Mouse (Mus musculus) forebrain, embryonic 14.5 days (tissue): ENCODE results near the gene Lrig1. TPM values are rescaled to one million over a fixed set of nuclear protein-coding genes. Genes with fewer than 3 reads are reported as not detected.

Experiments used
- ATAC-seq: fragments of 200-750 bp; cut with Nextera tagmentation; 2 replicates; pipeline ENCODE4 v1.8.0; 2017; ENCODE audit warnings: mild to moderate bottlenecking, moderate library complexity
- DNase-seq: peaks from one replicate; pipeline ENCODE4 v3.0.0-alpha.2; 2015; ENCODE audit warnings: low spot score
- H3K27ac ChIP-seq: fragments of 300-500 bp; sonication (generic); 2 replicates; pipeline ENCODE4 v1.5.1; 2014; ENCODE audit warnings: low read depth, mild to moderate bottlenecking, control low read depth, low read length, moderate library complexity
- H3K27me3 ChIP-seq: fragments of 300-500 bp; sonication (generic); replicated peaks from 2 replicates; pipeline ENCODE4 v1.6.1; 2014; ENCODE audit warnings: low read length, control low read depth, mixed read lengths; ENCODE audit not compliant: control insufficient read depth, insufficient read depth
- H3K36me3 ChIP-seq: fragments of 300-500 bp; sonication (generic); 2 replicates; pipeline ENCODE4 v1.6.1; 2014; ENCODE audit warnings: low read length, control low read depth; ENCODE audit not compliant: control insufficient read depth, insufficient read depth
- H3K4me1 ChIP-seq: fragments of 300-500 bp; sonication (generic); 2 replicates; pipeline ENCODE4 v1.6.1; 2014; ENCODE audit warnings: antibody characterized with exemption, low read length, control low read depth; ENCODE audit not compliant: control insufficient read depth, insufficient read depth
- H3K4me2 ChIP-seq: fragments of 300-500 bp; sonication (generic); 2 replicates; pipeline ENCODE4 v1.6.1; 2014; ENCODE audit warnings: mild to moderate bottlenecking, control low read depth, low read length
- H3K4me3 ChIP-seq: fragments of 300-500 bp; sonication (generic); 2 replicates; pipeline ENCODE4 v1.5.1; 2014; ENCODE audit warnings: low read depth, low read length, control low read depth
- H3K9ac ChIP-seq: fragments of 300-500 bp; sonication (generic); 2 replicates; pipeline ENCODE4 v1.6.1; 2014; ENCODE audit warnings: mild to moderate bottlenecking, low read length, control low read depth, moderate library complexity
- H3K9me3 ChIP-seq: fragments of 300-500 bp; sonication (generic); replicated peaks from 2 replicates; pipeline ENCODE4 v1.6.1; 2016; ENCODE audit warnings: low read length, control low read depth, mixed read lengths; ENCODE audit not compliant: control insufficient read depth
- whole genome bisulfite sequencing: fragments of 180-500 bp; shearing (Covaris S2); extraction: QIAGEN DNeasy Blood & Tissue Kit; methylation state at CpG from one replicate; pipeline ENCODE4 v1.1.7; 2014; 5-methylcytosine and 5-hydroxymethylcytosine counted together
- polyA plus RNA-seq: library from polyadenylated mRNA; unstranded; fragments of >200 nt; fragmentation: Nextera tagmentation; extraction: Ambion mirVana; gene quantifications from 2 replicates; pipeline ENCODE4 v1.2.1, GENCODE M21; 2014

The Lrig1 gene
- polyA plus RNA-seq, 1 experiment from 2014 or later, result 8.5 TPM

DNA sequence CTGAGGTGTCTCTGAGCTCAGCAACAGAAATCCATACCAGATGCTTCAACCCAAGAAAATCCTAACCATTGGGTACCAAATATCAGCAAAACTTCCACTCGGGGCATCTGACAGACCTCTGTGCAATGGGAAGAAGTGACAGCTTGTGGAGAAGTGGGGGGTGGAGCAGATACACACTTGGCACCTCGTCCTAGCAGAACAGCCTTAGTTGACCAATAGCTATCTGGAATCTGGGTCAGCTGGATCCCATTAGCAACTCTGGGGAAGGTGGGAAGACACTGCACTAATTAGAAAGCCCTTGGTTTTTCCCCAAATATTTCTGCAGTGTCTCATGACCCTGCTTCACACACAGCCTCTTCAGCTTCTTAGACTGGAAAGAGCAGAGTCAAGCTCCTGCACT lies 73.2 kb downstream of the Lrig1 start:
- Histone ChIP-seq H3K4me1 (peaks cover 15% of the 10 kb centered on the region), H3K9me3 (no peaks in the 10 kb centered on the region), H3K36me3 (peaks cover 34% of the 10 kb centered on the region), H3K27me3 (no peaks in the 10 kb centered on the region), H3K4me2 (no peak overlapping the region), H3K27ac (no peak overlapping the region), H3K9ac (no peak overlapping the region), H3K4me3 (no peak overlapping the region)
- 55% methylated on average over 2 of the region's 2 CpGs for WGBS
- DNase-seq (no peak), ATAC-seq (no peak)

DNA sequence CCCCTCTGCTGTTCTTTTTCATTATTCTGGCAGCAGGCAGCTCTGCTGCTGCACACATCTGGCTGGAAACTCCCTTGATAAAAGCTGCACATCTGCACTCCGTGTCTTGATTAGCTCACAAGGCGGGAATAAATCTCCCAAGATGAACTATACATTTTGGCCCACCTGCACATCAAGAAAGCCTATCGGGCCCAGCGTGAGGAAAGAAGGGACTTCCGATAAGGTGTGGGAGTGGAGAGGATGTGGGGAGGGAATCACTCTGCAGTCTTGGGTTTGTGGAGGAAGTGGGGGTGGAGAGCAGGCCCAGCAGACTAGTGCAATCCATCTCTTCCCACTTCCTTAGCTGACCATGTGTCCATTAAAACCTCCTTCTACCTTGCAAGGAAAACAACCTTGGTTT lies 74.1 kb downstream of the Lrig1 start:
- Histone ChIP-seq H3K36me3 (peaks cover 41% of the 10 kb centered on the region), H3K27ac (no peak overlapping the region), H3K4me2 (no peak overlapping the region), H3K9me3 (no peaks in the 10 kb centered on the region), H3K9ac (no peak overlapping the region), H3K4me1 (peaks cover 7% of the 10 kb centered on the region; the same call in 1 of the 2 replicates), H3K4me3 (no peak overlapping the region), H3K27me3 (no peaks in the 10 kb centered on the region)
- DNase-seq, result no peak
- WGBS, result 84% methylated on average over 5 of the region's 5 CpGs
- no peak for ATAC-seq

DNA sequence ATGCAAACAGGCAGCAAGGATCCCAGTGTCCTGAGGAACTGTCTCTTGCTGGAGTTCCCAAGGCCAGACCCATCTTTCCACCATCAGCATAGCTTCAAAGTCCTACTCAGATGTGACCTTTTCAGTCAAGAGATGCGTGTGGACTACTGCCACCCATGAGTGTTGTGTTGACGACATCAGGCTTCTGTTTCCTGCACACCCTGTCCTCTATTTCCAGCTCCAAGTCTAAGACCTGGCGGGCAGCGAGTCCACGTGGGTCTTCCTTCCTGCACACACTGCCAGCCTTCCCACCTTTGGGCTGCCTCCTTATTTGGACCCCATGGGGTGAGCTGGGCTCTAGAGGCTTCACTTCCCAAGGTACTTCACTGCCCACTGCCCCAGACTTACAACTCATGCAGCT lies 75.4 kb downstream of the Lrig1 start:
- Histone ChIP-seq H3K36me3 (peaks cover 55% of the 10 kb centered on the region), H3K4me1 (peaks cover 3% of the 10 kb centered on the region; the same call in 1 of the 2 replicates), H3K4me2 (no peak overlapping the region), H3K27ac (no peak overlapping the region), H3K9me3 (no peaks in the 10 kb centered on the region), H3K9ac (no peak overlapping the region), H3K27me3 (no peaks in the 10 kb centered on the region), H3K4me3 (no peak overlapping the region)
- WGBS, result 90% methylated on average over 5 of the region's 5 CpGs
- ATAC-seq (no peak), DNase-seq (no peak)

DNA sequence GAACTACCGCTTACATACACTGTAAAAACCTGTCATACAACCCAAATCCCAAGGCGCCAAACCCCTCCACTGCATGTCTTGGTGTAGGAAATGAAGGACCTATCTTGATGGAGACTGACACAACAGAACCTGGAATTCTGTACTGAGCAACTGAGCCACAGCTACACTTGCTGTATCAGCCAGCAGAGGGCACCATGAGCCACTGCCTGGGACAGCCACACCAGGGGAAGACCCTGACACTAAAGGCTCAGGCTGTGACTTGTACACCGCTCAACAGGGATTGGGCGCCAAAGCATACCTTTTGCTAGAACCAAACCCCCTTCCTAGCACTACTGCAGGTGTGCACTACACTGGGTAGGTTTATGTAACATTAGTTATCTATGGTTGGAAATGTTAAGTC lies 77.0 kb downstream of the Lrig1 start:
- Histone ChIP-seq H3K4me1 (no peaks in the 10 kb centered on the region), H3K9me3 (no peaks in the 10 kb centered on the region), H3K27ac (no peak overlapping the region), H3K36me3 (peaks cover 59% of the 10 kb centered on the region), H3K4me2 (no peak overlapping the region), H3K9ac (no peak overlapping the region), H3K4me3 (no peak overlapping the region), H3K27me3 (no peaks in the 10 kb centered on the region)
- ATAC-seq (peak; percentile 78), DNase-seq (peak; percentile 73)
- WGBS, result 72% methylated on average over 4 of the region's 4 CpGs

DNA sequence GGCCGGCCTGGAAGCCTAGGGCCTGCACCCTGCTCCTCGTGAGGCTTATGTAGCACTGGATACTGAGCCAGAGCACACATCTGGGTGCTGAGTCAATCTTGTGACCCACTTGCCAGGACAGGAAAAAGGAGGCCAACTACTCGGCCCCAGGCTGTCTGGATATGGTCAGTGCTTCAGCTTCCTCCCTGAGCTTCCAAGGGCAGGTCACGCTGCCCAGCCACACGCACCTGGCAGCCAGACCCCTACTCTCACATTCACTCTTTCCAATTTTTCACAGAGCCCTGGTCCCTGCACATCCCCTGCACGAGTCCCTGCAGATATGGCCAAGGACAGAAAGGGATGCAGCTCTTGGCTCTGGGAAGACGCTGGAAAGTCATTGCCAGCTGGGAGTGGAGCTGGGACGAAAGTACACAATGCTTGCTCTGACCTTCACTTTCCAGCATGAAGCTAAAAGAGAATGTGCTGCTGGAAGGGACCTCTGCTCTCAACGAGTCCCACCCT lies 79.1 kb downstream of the Lrig1 start:
- Histone ChIP-seq H3K4me1 (no peaks in the 10 kb centered on the region), H3K27me3 (no peaks in the 10 kb centered on the region), H3K9ac (no peak overlapping the region), H3K27ac (no peak overlapping the region), H3K4me3 (no peak overlapping the region), H3K4me2 (no peak overlapping the region), H3K36me3 (peaks cover 63% of the 10 kb centered on the region), H3K9me3 (no peaks in the 10 kb centered on the region)
- ATAC-seq, result no peak
- WGBS, result 87% methylated on average over 9 of the region's 9 CpGs
- no peak for DNase-seq

DNA sequence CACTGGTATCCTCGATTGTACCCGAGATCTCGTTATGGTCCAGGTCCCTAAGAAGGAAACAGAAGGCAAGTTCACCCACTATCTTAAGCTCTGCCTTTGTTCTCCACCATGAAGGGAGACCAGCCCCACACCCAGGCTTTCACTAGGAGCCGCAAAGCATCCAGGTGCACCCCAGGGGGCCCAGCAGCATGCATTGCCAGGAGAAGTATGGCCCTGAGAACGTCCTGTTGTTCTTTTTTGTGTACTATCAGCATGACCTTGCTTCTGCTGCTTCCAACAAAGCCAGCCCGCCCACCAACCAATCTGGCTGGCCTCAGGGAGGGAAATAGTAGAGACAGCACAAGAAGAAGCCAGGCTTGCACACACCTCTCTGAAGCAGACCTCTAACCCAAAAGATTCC lies 79.7 kb downstream of the Lrig1 start:
- H3K36me3 ChIP-seq, result peaks cover 64% of the 10 kb centered on the region
- no peak for DNase-seq
- no peaks in the 10 kb centered on the region for H3K9me3 ChIP-seq
- no peaks in the 10 kb centered on the region for H3K27me3 ChIP-seq
- H3K9ac ChIP-seq, result no peak overlapping the region
- 54% methylated on average over 6 of the region's 6 CpGs for WGBS
- no peak overlapping the region for H3K4me3 ChIP-seq
- no peaks in the 10 kb centered on the region for H3K4me1 ChIP-seq
- no peak overlapping the region for H3K27ac ChIP-seq
- no peak for ATAC-seq
- no peak overlapping the region for H3K4me2 ChIP-seq

DNA sequence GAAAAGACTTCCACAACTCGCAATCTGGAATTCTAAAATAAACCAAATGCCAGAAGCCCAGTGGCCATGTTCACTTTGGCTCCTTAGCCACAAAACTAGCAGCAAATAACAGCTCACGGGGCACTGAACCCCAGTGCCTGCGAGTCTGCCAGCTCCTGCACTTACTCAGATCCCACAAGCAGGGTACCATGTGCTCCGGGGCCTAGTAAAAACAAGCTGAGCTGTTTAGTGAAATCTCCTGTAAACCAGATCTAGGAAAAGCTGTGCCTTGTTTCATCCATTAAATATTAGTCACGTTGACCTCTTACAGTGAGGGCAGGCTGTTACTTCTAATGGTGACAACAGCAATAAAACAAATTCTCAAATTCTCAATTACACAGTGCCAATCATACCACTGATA lies 81.3 kb downstream of the Lrig1 start:
- Histone ChIP-seq H3K36me3 (peaks cover 62% of the 10 kb centered on the region), H3K9ac (no peak overlapping the region), H3K9me3 (no peaks in the 10 kb centered on the region), H3K27ac (no peak overlapping the region), H3K4me2 (no peak overlapping the region), H3K4me1 (no peaks in the 10 kb centered on the region), H3K27me3 (no peaks in the 10 kb centered on the region), H3K4me3 (no peak overlapping the region)
- DNase-seq (no peak), ATAC-seq (no peak)
- WGBS, result 85% methylated on average over 5 of the region's 5 CpGs

DNA sequence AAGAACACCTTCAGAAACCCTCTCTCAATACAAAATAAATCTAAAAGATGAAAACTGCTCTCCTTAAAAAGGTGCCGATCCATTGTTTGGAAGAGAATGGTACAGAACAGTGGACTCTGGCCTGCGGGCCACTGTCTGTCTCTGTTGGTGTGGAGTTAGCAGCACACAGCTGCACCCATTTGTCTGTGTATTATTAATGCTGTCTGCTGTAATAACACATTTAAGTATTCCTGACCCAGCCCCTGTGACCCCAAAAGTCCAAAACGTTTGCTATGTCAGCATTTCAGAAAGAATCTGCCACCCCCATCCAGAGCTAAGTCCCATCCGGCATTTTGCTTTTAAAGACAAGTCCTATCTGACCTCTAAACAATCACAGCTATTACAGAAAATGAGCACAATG lies 84.0 kb downstream of the Lrig1 start:
- H3K27ac ChIP-seq, result no peak overlapping the region
- no peak overlapping the region for H3K4me3 ChIP-seq
- H3K9ac ChIP-seq, result no peak overlapping the region
- DNase-seq, result no peak
- ATAC-seq, result no peak
- peaks cover 75% of the 10 kb centered on the region for H3K36me3 ChIP-seq
- H3K4me2 ChIP-seq, result no peak overlapping the region
- 86% methylated on average over 4 of the region's 4 CpGs for WGBS
- H3K27me3 ChIP-seq, result no peaks in the 10 kb centered on the region
- H3K4me1 ChIP-seq, result no peaks in the 10 kb centered on the region
- no peaks in the 10 kb centered on the region for H3K9me3 ChIP-seq

DNA sequence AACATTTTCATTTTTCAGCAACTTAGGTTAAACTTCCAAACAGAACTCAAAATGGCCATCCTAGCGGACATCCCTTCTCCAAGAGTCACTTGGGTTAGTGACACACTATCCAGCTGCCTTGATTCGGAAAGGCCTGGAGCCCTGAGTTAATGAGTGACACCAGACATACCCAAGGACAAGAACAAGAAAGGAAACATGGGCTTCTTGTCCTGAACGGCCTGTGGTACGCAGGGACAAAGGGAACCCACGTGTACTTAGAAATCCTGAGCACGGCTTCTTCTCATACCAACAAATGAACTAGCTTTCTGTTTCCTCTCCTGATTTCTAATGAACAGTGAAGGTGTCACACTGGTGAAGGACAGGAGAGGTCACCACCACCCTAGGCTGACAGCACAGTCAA lies 85.6 kb downstream of the Lrig1 start:
- Histone ChIP-seq H3K27ac (no peak overlapping the region), H3K27me3 (no peaks in the 10 kb centered on the region), H3K36me3 (peaks cover 75% of the 10 kb centered on the region), H3K4me3 (no peak overlapping the region), H3K9ac (no peak overlapping the region), H3K4me1 (no peaks in the 10 kb centered on the region), H3K4me2 (no peak overlapping the region), H3K9me3 (no peaks in the 10 kb centered on the region)
- no peak for DNase-seq
- 92% methylated on average over 6 of the region's 6 CpGs for WGBS
- ATAC-seq, result no peak
